Mouse (Mus musculus) CH12.LX (cell line): Measurements from ENCODE around the gene Cep170b. TPM values are rescaled to one million over a fixed set of nuclear protein-coding genes. Genes with fewer than 3 reads are reported as not detected.

Experiments
- DNase-seq: peaks from one replicate; pipeline ENCODE4 v3.0.0-alpha.2; 2013; ENCODE audit errors: extremely low read depth
- H3K27ac ChIP-seq: 2 replicates; pipeline ENCODE4 v1.5.1; 2012; ENCODE audit warnings: low read depth, mild to moderate bottlenecking, control low read depth, moderate library complexity; ENCODE audit not compliant: insufficient read depth
- H3K27me3 ChIP-seq: replicated peaks from 2 replicates; pipeline ENCODE3; 2012; ENCODE audit warnings: inconsistent platforms
- H3K36me3 ChIP-seq, 2 experiments: replicated peaks in 1 of 2; 2 replicates each; pipeline versions ENCODE3 to v1.6.1; 2012; ENCODE audit warnings: inconsistent platforms in 1 of 2, low read length in 1 of 2, mild to moderate bottlenecking in 1 of 2, mixed read lengths in 1 of 2, moderate library complexity in 1 of 2; ENCODE audit not compliant: control insufficient read depth in 1 of 2, insufficient read depth in 1 of 2
- H3K4me1 ChIP-seq, 2 experiments: 2 replicates each; pipeline ENCODE4 v1.6.1; 2012; ENCODE audit warnings: inconsistent platforms in 1 of 2, moderate library complexity in 1 of 2; ENCODE audit not compliant: insufficient read depth in 2 of 2, control insufficient read depth in 1 of 2
- H3K4me2 ChIP-seq: 2 replicates; pipeline ENCODE4 v1.6.1; 2012; ENCODE audit warnings: low read depth, mild to moderate bottlenecking, control low read depth; ENCODE audit not compliant: poor library complexity, insufficient read depth, severe bottlenecking
- H3K4me3 ChIP-seq, 3 experiments: fragments of 150-350 bp in 1 of 3; sonication (generic) in 1 of 3; replicated peaks in 1 of 3; 2 replicates each; pipeline versions ENCODE3 to v1.5.1; 2011 to 2012; ENCODE audit warnings: low read depth in 2 of 3, low read length in 2 of 3, mild to moderate bottlenecking in 2 of 3, moderate library complexity in 2 of 3, control low read depth in 1 of 3, improper control_type of control experiment in 1 of 3, inconsistent platforms in 1 of 3, mixed read lengths in 1 of 3; ENCODE audit not compliant: poor library complexity in 1 of 3
- H3K79me2 ChIP-seq: replicated peaks from 2 replicates; pipeline ENCODE4 v1.6.1; 2012; ENCODE audit warnings: mild to moderate bottlenecking, moderate library complexity; ENCODE audit not compliant: control insufficient read depth, poor library complexity, insufficient read depth, severe bottlenecking; ENCODE audit errors: extremely low read depth
- H3K9ac ChIP-seq: 2 replicates; pipeline ENCODE4 v1.6.1; 2012; ENCODE audit warnings: low read depth, mild to moderate bottlenecking, control low read depth, moderate library complexity; ENCODE audit not compliant: insufficient read depth
- H3K9me3 ChIP-seq: replicated peaks from 2 replicates; pipeline ENCODE3; 2012; ENCODE audit warnings: low read length, inconsistent platforms, mixed read lengths
- CHD2 ChIP-seq: IDR thresholded peaks from 2 replicates; pipeline ENCODE4 v1.6.1; 2011; ENCODE audit warnings: low read length, improper control_type of control experiment
- CTCF ChIP-seq, 2 experiments: IDR thresholded peaks in 1 of 2; conservative IDR thresholded peaks in 1 of 2; 2 replicates each; pipeline ENCODE4 v1.5.1; 2011 to 2012; ENCODE audit warnings: low read depth in 2 of 2, low read length in 2 of 2, improper control_type of control experiment in 1 of 2, inconsistent platforms in 1 of 2, mild to moderate bottlenecking in 1 of 2, moderate library complexity in 1 of 2
- E2F4 ChIP-seq: IDR thresholded peaks from 2 replicates; pipeline ENCODE4 v1.6.1; 2011; ENCODE audit warnings: low read depth, low read length, improper control_type of control experiment; ENCODE audit not compliant: insufficient replicate concordance
- ELF1 ChIP-seq: IDR thresholded peaks from 2 replicates; pipeline ENCODE4 v1.6.1; 2014; ENCODE audit warnings: low read depth, mild to moderate bottlenecking, inconsistent platforms, low read length, improper control_type of control experiment
- ETS1 ChIP-seq: conservative IDR thresholded peaks from 2 replicates; pipeline ENCODE4 v1.6.1; 2012; ENCODE audit warnings: low read depth, mild to moderate bottlenecking, inconsistent platforms, low read length, improper control_type of control experiment, moderate library complexity
- GABPA ChIP-seq: IDR thresholded peaks from 2 replicates; pipeline ENCODE4 v1.6.1; 2012; ENCODE audit warnings: low read depth, low read length, improper control_type of control experiment, inconsistent platforms; ENCODE audit not compliant: insufficient replicate concordance
- HCFC1 ChIP-seq: IDR thresholded peaks from 2 replicates; pipeline ENCODE4 v1.6.1; 2012; ENCODE audit warnings: low read depth, mild to moderate bottlenecking, inconsistent platforms, low read length, improper control_type of control experiment
- IRF4 ChIP-seq: IDR thresholded peaks from 2 replicates; pipeline ENCODE4 v1.6.1; 2014; ENCODE audit warnings: low read depth, mild to moderate bottlenecking, inconsistent platforms, low read length, improper control_type of control experiment
- JUN ChIP-seq: IDR thresholded peaks from 2 replicates; pipeline ENCODE4 v1.6.1; 2011; ENCODE audit warnings: low read depth, mild to moderate bottlenecking, low read length, improper control_type of control experiment, moderate library complexity; ENCODE audit not compliant: insufficient read depth
- JUND ChIP-seq: conservative IDR thresholded peaks from 2 replicates; pipeline ENCODE4 v1.6.1; 2011; ENCODE audit warnings: low read depth, low read length, improper control_type of control experiment
- MAFK ChIP-seq: IDR thresholded peaks from 2 replicates; pipeline ENCODE4 v1.6.1; 2011; ENCODE audit warnings: low read length, improper control_type of control experiment; ENCODE audit not compliant: insufficient replicate concordance
- MAX ChIP-seq: IDR thresholded peaks from 2 replicates; pipeline ENCODE4 v1.6.1; 2011; ENCODE audit warnings: low read length, improper control_type of control experiment
- MAZ ChIP-seq: IDR thresholded peaks from 2 replicates; pipeline ENCODE4 v1.6.1; 2012; ENCODE audit warnings: low read depth, mild to moderate bottlenecking, inconsistent platforms, low read length, improper control_type of control experiment, moderate library complexity
- MEF2A ChIP-seq: IDR thresholded peaks from 2 replicates; pipeline ENCODE4 v1.6.1; 2014; ENCODE audit warnings: low read depth, mild to moderate bottlenecking, inconsistent platforms, low read length, improper control_type of control experiment, borderline replicate concordance
- MXI1 ChIP-seq: IDR thresholded peaks from 2 replicates; pipeline ENCODE4 v1.6.1; 2011; ENCODE audit warnings: mild to moderate bottlenecking, low read depth, low read length, improper control_type of control experiment
- MYC ChIP-seq: IDR thresholded peaks from 2 replicates; pipeline ENCODE4 v1.6.1; 2011; ENCODE audit warnings: low read depth, mild to moderate bottlenecking, improper control_type of control experiment, low read length
- NRF1 ChIP-seq: IDR thresholded peaks from 2 replicates; pipeline ENCODE4 v1.6.1; 2014; ENCODE audit warnings: low read depth, mild to moderate bottlenecking, inconsistent platforms, low read length, improper control_type of control experiment, moderate library complexity
- PAX5 ChIP-seq: IDR thresholded peaks from 2 replicates; pipeline ENCODE4 v1.6.1; 2012; ENCODE audit warnings: low read length, inconsistent platforms, mixed read lengths
- POLR2A ChIP-seq: IDR thresholded peaks from 2 replicates; pipeline ENCODE4 v1.6.1; 2011; ENCODE audit warnings: low read depth, mild to moderate bottlenecking, improper control_type of control experiment, low read length
- RAD21 ChIP-seq: IDR thresholded peaks from 2 replicates; pipeline ENCODE4 v1.6.1; 2011; ENCODE audit warnings: low read depth, mild to moderate bottlenecking, low read length, improper control_type of control experiment, moderate library complexity
- SIN3A ChIP-seq: IDR thresholded peaks from 2 replicates; pipeline ENCODE4 v1.6.1; 2012; ENCODE audit warnings: low read length, improper control_type of control experiment, inconsistent platforms
- SMC3 ChIP-seq: IDR thresholded peaks from 2 replicates; pipeline ENCODE4 v1.6.1; 2011; ENCODE audit warnings: low read depth, low read length, improper control_type of control experiment
- TBP ChIP-seq: conservative IDR thresholded peaks from 2 replicates; pipeline ENCODE4 v1.6.1; 2011; ENCODE audit warnings: low read depth, low read length, improper control_type of control experiment
- UBTF ChIP-seq: IDR thresholded peaks from 2 replicates; pipeline ENCODE4 v1.6.1; 2012; ENCODE audit warnings: low read depth, mild to moderate bottlenecking, inconsistent platforms, low read length, improper control_type of control experiment, moderate library complexity
- ZC3H11A ChIP-seq: IDR thresholded peaks from 2 replicates; pipeline ENCODE4 v1.6.1; 2012; ENCODE audit warnings: low read depth, mild to moderate bottlenecking, inconsistent platforms, low read length, improper control_type of control experiment
- ZKSCAN1 ChIP-seq: IDR thresholded peaks from 2 replicates; pipeline ENCODE4 v1.6.1; 2012; ENCODE audit warnings: low read depth, inconsistent platforms, low read length, improper control_type of control experiment, borderline replicate concordance
- ZMIZ1 ChIP-seq: IDR thresholded peaks from 2 replicates; pipeline ENCODE4 v1.6.1; 2012; ENCODE audit warnings: low read depth, mild to moderate bottlenecking, inconsistent platforms, low read length, improper control_type of control experiment
- dilution Hi-C: fragments of 300-500 bp; cut with MboI; formaldehyde crosslinking; loops from 2 replicates; pipeline ENCODE4 v1.14.3; 2020; ENCODE audit warnings: low sequenced_read_pairs; ENCODE audit not compliant: extremely low pct_unique_long_range_greater_than_20kb, extremely low pct_ligation_motif_present
- in situ Hi-C: fragments of 300-500 bp; cut with MboI; formaldehyde crosslinking; loops from 3 replicates; pipeline ENCODE4 v1.14.3; 2019; ENCODE audit warnings: low sequenced_read_pairs, low pct_ligation_motif_present, low pct_unique_long_range_greater_than_20kb, mixed read lengths
- polyA plus RNA-seq: library from polyadenylated mRNA; unstranded; fragments of >175 nt; gene quantifications from 2 replicates; pipeline ENCODE4 v1.2.1, GENCODE M21; 2012; ENCODE audit warnings: low read depth; ENCODE audit not compliant: insufficient read length
- total RNA-seq, 2 experiments: library from RNA; depleted of rRNA; stranded (reverse); fragments of 300-350 nt in 1 of 2; fragments of >200 nt in 1 of 2; gene quantifications; 2 replicates each; pipeline ENCODE4 v1.2.3; 2012 to 2014

Cep170b gene
- total and polyA plus RNA-seq, 3 experiments, result 39.1 to 63.1 (median 48.1) TPM

GRCm38 (mm10) chr12:112793601-112794355 lies 73.5 kb downstream of the Cep170b start (continued):
- TF ChIP-seq IRF4, result peak; percentile 74
- peak; percentile 76 for TF ChIP-seq POLR2A
- TF ChIP-seq PAX5, result no peak
- TF ChIP-seq MYC, result peak; percentile 34; the same call in 1 of the 2 replicates
- TF ChIP-seq MAFK, result 0 out of 2 replicates have a peak, but pooled peaks have one; percentile 3
- no peak for TF ChIP-seq E2F4
- TF ChIP-seq SMC3, result no peak; the same call in 1 of the 2 replicates
- TF ChIP-seq ZMIZ1, result peak; percentile 88
- TF ChIP-seq MXI1, result peak; percentile 72
- TF ChIP-seq GABPA, result no peak

GRCm38 (mm10) chr12:112794356-112794816 lies 74.1 kb downstream of the Cep170b start:
- Histone ChIP-seq H3K4me2 (peak overlapping the region; percentile 90), H3K4me1 (peaks cover 41 to 75% of the 10 kb centered on the region in 2 experiments), H3K4me3 (peak overlapping the region; percentile 59 to 85 (median 76)), H3K36me3 (peaks cover 2 to 8% of the 10 kb centered on the region in 2 experiments), H3K27me3 (no peaks in the 10 kb centered on the region), H3K79me2 (peaks cover 23% of the 10 kb centered on the region), H3K27ac (peak overlapping the region; percentile 96), H3K9me3 (no peaks in the 10 kb centered on the region), H3K9ac (peak overlapping the region; percentile 92)
- in situ Hi-C loops, result no loop called here
- dilution Hi-C loops, result no loop called here
- DNase-seq, result peak; percentile 34
- TF ChIP-seq ELF1 (no peak), SIN3A (no peak), HCFC1 (no peak), JUND (no peak), MAZ (no peak), MYC (0 out of 2 replicates have a peak, but pooled peaks have one; percentile 6), UBTF (0 out of 2 replicates have a peak, but pooled peaks have one; percentile 6), ZC3H11A (no peak), SMC3 (no peak), ETS1 (no peak), GABPA (no peak), MEF2A (no peak), ZKSCAN1 (no peak), TBP (0 out of 2 replicates have a peak, but pooled peaks have one; percentile 9), JUN (no peak), MAX (no peak), MXI1 (no peak), NRF1 (no peak), ZMIZ1 (no peak), RAD21 (no peak), CTCF (conservative IDR thresholded peaks at IDR 0.05 in 1 of 2, IDR thresholded peaks at IDR 0.05 in 1 of 2; ENCODE audit: low read depth in 2 of 2, low read length in 2 of 2) (no peak), CHD2 (peak; percentile 71; the same call in 1 of the 2 replicates)
